Mouse (Mus musculus): ENCODE data around the gene Crkl. TPM values are rescaled to one million over a fixed set of nuclear protein-coding genes. Genes with fewer than 3 reads are reported as not detected.

Crkl gene
- polyA plus RNA-seq, 1 experiment from 2014 or later: 68.9 TPM

DNA sequence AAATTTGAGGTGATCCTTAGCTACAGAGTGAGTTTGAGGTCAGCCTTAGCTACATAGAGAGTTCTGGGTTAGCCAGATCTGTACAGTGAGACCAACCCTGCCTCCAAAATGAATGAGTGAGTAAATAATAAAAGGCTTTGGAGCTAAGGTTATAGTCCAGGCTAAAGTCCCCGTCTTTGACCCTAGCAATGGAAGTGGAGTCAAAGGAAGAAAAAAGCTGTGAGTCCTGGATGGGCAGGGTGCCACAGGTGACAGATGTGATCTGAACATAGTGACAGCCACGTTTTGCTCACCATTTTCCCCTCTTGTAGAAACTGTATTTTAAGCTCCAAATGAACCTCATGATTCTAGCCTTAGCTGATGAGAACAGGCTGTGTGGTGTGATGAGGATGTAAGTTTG, 67.1 kb downstream of the Crkl start:
- WGBS: 80% methylated on average over 2 of the region's 2 CpGs
- Histone ChIP-seq H3K4me3 (no peak overlapping the region), H3K36me3 (peaks cover 97% of the 10 kb centered on the region), H3K27me3 (ENCODE audit: insufficient read depth, poor library complexity, severe bottlenecking) (no peaks in the 10 kb centered on the region), H3K27ac (no peak overlapping the region), H3K4me1 (no peaks in the 10 kb centered on the region), H3K9me3 (no peaks in the 10 kb centered on the region)
- DNase-seq (ENCODE audit: low spot score): no peak

DNA sequence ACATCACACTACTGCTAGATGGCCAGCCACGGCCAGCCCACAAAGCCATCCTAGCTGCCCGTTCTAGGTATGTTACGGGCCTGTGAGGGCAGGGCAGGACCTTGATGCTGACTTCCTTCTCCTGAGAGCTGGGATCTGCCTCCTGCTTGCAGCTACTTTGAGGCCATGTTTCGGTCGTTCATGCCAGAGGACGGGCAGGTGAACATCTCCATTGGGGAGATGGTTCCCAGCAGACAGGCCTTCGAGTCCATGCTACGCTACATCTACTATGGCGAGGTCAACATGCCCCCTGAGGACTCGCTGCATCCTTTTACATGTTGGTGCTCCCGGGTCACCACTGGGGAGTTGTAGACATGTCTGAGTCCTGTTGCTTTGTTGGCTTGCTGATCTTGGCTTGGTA, 72.4 kb downstream of the Crkl start:
- Histone ChIP-seq H3K36me3 (peaks cover 97% of the 10 kb centered on the region), H3K27me3 (ENCODE audit: insufficient read depth, poor library complexity, severe bottlenecking) (no peaks in the 10 kb centered on the region), H3K4me3 (no peak overlapping the region), H3K9me3 (no peaks in the 10 kb centered on the region), H3K27ac (no peak overlapping the region), H3K4me1 (peaks cover 3% of the 10 kb centered on the region; the same call in 1 of the 2 replicates)
- 91% methylated on average over 11 of the region's 11 CpGs for WGBS
- no peak for DNase-seq (ENCODE audit: low spot score)

DNA sequence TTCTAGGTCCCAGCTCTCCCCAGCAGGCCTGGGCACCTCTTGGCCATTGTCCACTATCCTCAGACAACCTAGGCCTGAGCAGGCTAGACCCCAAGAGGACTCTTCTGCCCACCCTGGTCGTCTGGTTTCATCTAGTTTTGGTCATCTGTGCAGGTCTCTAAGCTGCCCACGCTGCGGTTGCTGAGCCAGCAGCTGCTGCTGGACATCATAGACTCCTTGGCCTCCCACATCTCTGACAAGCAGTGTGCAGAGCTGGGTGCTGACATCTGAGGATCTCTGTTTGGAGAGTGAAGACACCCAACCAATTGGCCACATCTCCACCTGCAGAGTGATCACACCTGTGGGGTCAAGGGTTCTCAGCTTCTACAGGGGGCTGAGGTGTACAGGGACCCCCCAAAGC, 73.7 kb downstream of the Crkl start:
- WGBS: 88% methylated on average over 3 of the region's 3 CpGs
- no peak overlapping the region for H3K27ac ChIP-seq
- no peaks in the 10 kb centered on the region for H3K9me3 ChIP-seq
- H3K4me3 ChIP-seq: no peak overlapping the region
- H3K4me1 ChIP-seq: peaks cover 13% of the 10 kb centered on the region
- H3K36me3 ChIP-seq: peaks cover 83% of the 10 kb centered on the region
- DNase-seq (ENCODE audit: low spot score): no peak
- H3K27me3 ChIP-seq (ENCODE audit: insufficient read depth, poor library complexity, severe bottlenecking): no peaks in the 10 kb centered on the region

DNA sequence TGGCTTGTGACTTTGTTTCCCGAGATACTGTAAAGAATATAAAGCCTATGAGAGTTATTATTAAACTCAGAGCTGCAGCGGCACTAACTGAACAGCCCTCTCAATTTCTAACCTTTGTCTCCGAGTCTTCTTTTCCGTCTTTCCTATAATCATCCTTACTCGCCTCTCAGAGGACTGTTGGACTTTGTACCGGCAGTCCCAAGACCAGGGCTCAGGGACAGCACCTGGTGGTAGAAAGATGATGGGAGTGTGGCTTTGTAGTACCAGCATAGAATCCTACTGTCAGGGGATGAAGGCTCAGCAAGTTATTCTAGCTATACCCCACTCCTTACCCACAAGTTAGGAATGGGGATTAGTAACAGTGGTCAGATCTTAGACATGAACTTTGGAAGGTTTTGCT, 74.4 kb downstream of the Crkl start:
- H3K27ac ChIP-seq: no peak overlapping the region
- no peaks in the 10 kb centered on the region for H3K9me3 ChIP-seq
- H3K4me3 ChIP-seq: no peak overlapping the region
- H3K27me3 ChIP-seq (ENCODE audit: insufficient read depth, poor library complexity, severe bottlenecking): no peaks in the 10 kb centered on the region
- peaks cover 76% of the 10 kb centered on the region for H3K36me3 ChIP-seq
- DNase-seq (ENCODE audit: low spot score): no peak
- H3K4me1 ChIP-seq: peaks cover 13% of the 10 kb centered on the region
- 88% methylated on average over 6 of the region's 6 CpGs for WGBS

DNA sequence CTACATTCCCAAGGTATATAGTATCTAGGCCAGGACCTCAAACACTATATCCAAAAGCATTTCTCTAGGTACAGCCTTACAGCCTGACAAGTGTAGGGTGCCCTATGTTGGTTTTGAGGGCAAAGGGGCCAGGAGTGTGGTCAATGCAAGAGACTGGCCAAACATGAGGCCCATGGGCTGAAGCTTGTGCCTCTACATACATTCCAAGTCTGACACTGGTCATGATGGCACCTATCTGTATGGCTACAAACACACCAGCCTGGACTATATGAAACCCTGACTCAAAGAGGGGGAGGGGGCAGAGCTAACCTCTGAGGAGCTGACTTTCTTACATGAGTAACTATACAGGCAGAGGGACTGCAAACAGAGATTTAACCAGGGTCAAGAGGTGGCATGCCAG, 75.8 kb downstream of the Crkl start:
- H3K27me3 ChIP-seq (ENCODE audit: insufficient read depth, poor library complexity, severe bottlenecking): no peaks in the 10 kb centered on the region
- H3K27ac ChIP-seq: no peak overlapping the region
- H3K9me3 ChIP-seq: no peaks in the 10 kb centered on the region
- peaks cover 63% of the 10 kb centered on the region for H3K36me3 ChIP-seq
- DNase-seq (ENCODE audit: low spot score): no peak
- peaks cover 26% of the 10 kb centered on the region for H3K4me1 ChIP-seq
- no peak overlapping the region for H3K4me3 ChIP-seq

DNA sequence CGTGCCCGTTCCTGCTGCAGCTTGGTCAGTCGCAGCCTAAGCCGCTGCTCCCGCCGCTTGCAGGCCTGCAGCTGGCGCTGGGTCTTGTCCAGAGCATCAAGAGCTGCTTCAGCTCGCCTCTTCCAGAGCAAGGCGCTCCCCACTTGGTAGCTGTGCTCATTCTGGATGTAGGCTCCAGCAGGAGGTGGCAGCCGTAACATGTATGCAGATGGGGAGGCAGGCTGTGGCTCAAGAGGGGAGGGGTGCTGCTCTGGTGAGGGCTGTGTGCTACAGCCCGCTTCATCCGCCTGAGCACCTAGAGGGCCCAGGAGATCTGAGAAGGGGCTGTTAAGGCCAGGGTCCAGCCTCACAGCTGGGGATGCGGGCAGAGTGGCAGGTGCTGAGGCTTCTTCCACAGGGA, 76.5 kb downstream of the Crkl start:
- Histone ChIP-seq H3K4me3 (no peak overlapping the region), H3K36me3 (peaks cover 56% of the 10 kb centered on the region), H3K4me1 (peaks cover 26% of the 10 kb centered on the region), H3K27ac (no peak overlapping the region), H3K27me3 (ENCODE audit: insufficient read depth, poor library complexity, severe bottlenecking) (no peaks in the 10 kb centered on the region), H3K9me3 (no peaks in the 10 kb centered on the region)
- WGBS: 84% methylated on average over 13 of the region's 13 CpGs
- no peak for DNase-seq (ENCODE audit: low spot score)

DNA sequence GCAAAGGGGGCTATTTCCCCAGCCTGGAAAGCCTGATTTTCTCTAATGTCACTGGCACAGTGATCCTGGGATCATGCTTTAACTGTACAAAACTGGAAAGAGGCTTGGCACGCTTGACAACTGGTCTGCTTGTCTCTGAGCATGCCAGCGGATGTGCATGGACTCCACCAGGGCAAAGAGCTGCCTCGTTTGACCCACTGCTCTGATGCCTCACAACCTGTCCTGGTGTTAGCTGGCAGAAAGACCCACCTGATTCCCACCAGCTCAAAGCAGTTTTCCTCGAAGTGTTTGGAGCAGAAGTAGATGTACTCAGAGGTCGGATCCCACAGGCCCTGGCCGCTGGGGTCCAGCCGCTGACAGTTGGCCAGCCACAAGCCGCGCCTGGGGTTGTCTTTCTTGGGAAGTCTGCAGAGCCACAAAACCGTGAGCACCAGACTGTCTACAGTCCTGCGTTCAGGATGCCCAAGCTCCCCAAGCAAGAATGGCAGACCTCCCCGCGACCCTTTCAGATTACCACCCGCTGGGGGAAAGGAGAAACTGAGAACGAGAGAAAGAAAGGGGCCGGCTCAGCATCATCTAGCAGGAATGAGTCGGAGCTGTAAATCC, 78.3 kb downstream of the Crkl start:
- DNase-seq (ENCODE audit: low spot score): no peak
- H3K4me1 ChIP-seq: peaks cover 26% of the 10 kb centered on the region
- 17% methylated on average over 17 of the region's 17 CpGs for WGBS
- no peaks in the 10 kb centered on the region for H3K27me3 ChIP-seq (ENCODE audit: insufficient read depth, poor library complexity, severe bottlenecking)
- no peaks in the 10 kb centered on the region for H3K9me3 ChIP-seq
- peak overlapping the region; percentile 94 for H3K27ac ChIP-seq
- peak overlapping the region; percentile 83 for H3K4me3 ChIP-seq
- peaks cover 40% of the 10 kb centered on the region for H3K36me3 ChIP-seq

DNA sequence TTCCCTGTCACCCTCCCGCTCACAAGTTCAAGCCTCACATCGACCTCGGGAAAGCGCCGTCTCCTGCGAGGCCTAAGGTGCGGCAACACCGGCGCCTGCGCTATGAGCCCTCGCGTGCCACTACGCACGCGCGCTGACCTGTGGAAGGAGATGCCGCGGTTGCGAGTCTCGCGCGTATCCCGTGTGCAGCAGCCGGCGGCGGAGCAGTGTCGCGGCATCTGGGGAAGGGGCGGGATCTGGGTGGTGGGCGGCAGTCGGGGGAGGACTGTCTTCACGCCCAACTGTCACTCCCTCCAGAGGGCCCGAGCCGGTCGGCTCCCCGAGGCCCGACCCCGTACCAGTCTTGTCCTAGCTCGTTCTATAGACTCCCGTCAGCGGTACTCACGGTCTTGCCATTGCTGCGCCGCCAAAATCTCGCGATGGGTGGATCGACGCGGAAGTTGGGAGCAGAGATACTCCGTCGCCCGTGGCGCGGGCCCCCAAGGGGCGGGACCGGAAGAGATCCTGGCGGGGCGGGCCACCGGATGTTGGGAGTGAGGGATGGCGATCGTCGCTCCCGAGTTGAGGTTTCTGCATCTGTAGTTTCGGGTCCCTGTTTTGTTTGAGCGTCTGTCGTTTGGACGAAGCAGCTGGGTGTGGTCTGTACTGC, 79.0 kb downstream of the Crkl start, which contains the start of gene Thap7:
Gene Thap7 (minus strand): TSS at position 497 of the 649 bp plus-strand sequence.
- under 1% methylated on average over 67 of the region's 67 CpGs for WGBS
- Histone ChIP-seq H3K27ac (peak within 1 kb of the TSS; percentile 94), H3K4me3 (peak within 1 kb of the TSS; percentile 83), H3K9me3 (no peaks in the 10 kb centered on the region), H3K4me1 (peaks cover 26% of the 10 kb centered on the region), H3K27me3 (ENCODE audit: insufficient read depth, poor library complexity, severe bottlenecking) (no peaks in the 10 kb centered on the region), H3K36me3 (peaks cover 33% of the 10 kb centered on the region)
- peak; percentile 98 for DNase-seq (ENCODE audit: low spot score)

DNA sequence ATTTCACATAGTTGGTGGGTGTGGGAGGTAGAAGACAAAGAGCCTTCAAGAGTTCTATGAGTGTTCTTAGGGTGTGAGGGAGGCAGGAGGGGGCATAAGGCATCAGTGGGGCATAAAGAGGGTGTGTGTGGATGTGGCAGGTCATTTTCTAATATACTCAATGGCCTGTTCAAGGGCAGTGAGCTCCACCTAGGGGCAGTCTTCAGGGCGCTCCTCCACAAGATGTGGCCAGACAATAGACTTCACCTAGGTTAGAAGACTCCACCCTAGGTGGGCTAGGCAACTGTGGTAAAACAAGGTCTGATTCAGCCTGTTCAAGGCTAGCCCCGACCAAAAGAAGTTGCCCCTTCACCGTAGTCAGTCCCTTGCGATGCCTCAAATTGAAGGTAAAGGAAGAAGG, 80.5 kb downstream of the Crkl start:
- WGBS: 46% methylated on average over 4 of the region's 4 CpGs
- no peaks in the 10 kb centered on the region for H3K9me3 ChIP-seq
- peaks cover 26% of the 10 kb centered on the region for H3K4me1 ChIP-seq
- no peak overlapping the region for H3K27ac ChIP-seq
- peaks cover 18% of the 10 kb centered on the region for H3K36me3 ChIP-seq
- no peaks in the 10 kb centered on the region for H3K27me3 ChIP-seq (ENCODE audit: insufficient read depth, poor library complexity, severe bottlenecking)
- no peak overlapping the region for H3K4me3 ChIP-seq
- no peak for DNase-seq (ENCODE audit: low spot score)

DNA sequence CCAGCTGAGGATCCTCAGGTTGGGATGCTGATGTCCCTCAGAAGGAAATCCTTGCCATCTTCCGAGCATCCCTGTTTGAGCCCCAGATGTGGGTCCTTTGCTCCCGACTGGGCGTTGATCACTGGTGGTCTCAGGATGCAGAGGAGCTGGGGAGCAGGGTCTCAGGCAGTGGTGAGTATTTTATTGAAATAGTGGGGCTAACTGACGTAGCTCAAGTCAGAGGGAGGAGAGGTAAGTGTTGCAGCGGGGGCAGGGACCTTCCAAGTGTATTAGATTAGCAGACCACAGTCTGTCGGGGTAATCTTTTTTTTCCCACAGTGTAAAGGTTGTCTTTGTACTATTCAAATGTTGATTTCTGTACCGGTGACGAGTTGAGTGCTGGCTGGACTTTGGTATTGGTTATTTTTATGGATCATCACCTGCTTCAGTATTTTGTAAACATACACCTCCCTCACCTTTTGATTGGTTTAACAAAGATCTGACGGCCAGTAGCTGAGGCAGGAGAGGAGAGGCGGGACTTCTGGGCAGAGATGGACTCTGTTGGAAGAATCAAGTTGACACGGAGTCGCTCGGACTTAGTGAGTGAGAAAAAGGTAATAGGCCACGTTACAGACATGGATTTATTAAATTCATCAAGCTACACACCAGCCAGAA, 81.0 kb downstream of the Crkl start:
- Histone ChIP-seq H3K4me3 (no peak overlapping the region), H3K27me3 (ENCODE audit: insufficient read depth, poor library complexity, severe bottlenecking) (no peaks in the 10 kb centered on the region), H3K27ac (no peak overlapping the region), H3K36me3 (peaks cover 13% of the 10 kb centered on the region), H3K9me3 (no peaks in the 10 kb centered on the region), H3K4me1 (peaks cover 26% of the 10 kb centered on the region)
- WGBS: 62% methylated on average over 14 of the region's 14 CpGs
- DNase-seq (ENCODE audit: low spot score): no peak

DNA sequence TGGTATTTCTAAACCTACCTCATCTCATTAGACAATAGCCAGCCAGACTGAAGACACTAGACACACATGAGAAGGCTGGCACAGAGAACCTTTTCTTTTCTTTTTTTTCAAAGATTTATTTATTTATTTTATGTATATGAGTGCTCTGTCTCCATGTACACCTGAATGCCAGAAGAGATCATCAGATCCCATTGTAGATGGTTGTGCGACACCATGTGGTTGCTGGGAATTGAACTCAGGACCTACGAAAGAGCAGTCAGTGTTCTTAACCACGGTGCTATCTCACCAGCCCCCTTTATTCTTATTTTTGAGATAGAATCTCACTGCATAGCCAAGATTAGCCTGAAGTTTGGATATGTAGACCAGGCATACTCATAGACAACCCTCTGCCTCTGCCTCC, 84.8 kb downstream of the Crkl start:
- Histone ChIP-seq H3K36me3 (no peaks in the 10 kb centered on the region), H3K9me3 (no peaks in the 10 kb centered on the region), H3K27ac (no peak overlapping the region), H3K27me3 (ENCODE audit: insufficient read depth, poor library complexity, severe bottlenecking) (peaks cover 12% of the 10 kb centered on the region; the same call in 1 of the 2 replicates), H3K4me1 (peaks cover 9% of the 10 kb centered on the region), H3K4me3 (no peak overlapping the region)
- 91% methylated on average over 3 of the region's 3 CpGs for WGBS
- no peak for DNase-seq (ENCODE audit: low spot score)

All from heart, embryonic 10.5 days (tissue).